Mouse (Mus musculus) midbrain, embryonic 11.5 days (tissue): ENCODE measurements around the gene Zfp938. TPM values are rescaled to one million over a fixed set of nuclear protein-coding genes. Genes with fewer than 3 reads are reported as not detected.

Experiments
- ATAC-seq: fragments of 200-750 bp; cut with Nextera tagmentation; 2 replicates; pipeline ENCODE4 v1.8.0; 2017; ENCODE audit warnings: moderate TSS enrichment, moderate library complexity; ENCODE audit not compliant: low FRiP score
- DNase-seq: peaks from one replicate; pipeline ENCODE4 v3.0.0; 2015; ENCODE audit warnings: low spot score; ENCODE audit errors: missing footprints
- H3K27ac ChIP-seq: fragments of 300-500 bp; sonication (generic); 2 replicates; pipeline ENCODE4 v1.5.1; 2014; ENCODE audit warnings: low read depth, low read length
- H3K27me3 ChIP-seq: fragments of 300-500 bp; sonication (generic); 2 replicates; pipeline ENCODE4 v1.6.1; 2014; ENCODE audit warnings: mild to moderate bottlenecking, low read length, moderate library complexity, mixed read lengths; ENCODE audit not compliant: control insufficient read depth, insufficient read depth
- H3K36me3 ChIP-seq: fragments of 300-500 bp; sonication (generic); 2 replicates; pipeline ENCODE4 v1.6.1; 2014; ENCODE audit warnings: mild to moderate bottlenecking, low read length, moderate library complexity, mixed read lengths; ENCODE audit not compliant: control insufficient read depth, insufficient read depth
- H3K4me1 ChIP-seq: fragments of 300-500 bp; sonication (generic); 2 replicates; pipeline ENCODE4 v1.6.1; 2014; ENCODE audit warnings: low read length; ENCODE audit not compliant: control insufficient read depth, insufficient read depth
- H3K4me2 ChIP-seq: fragments of 300-500 bp; sonication (generic); 2 replicates; pipeline ENCODE4 v1.6.1; 2014; ENCODE audit warnings: mild to moderate bottlenecking, moderate library complexity
- H3K4me3 ChIP-seq: fragments of 300-500 bp; sonication (generic); 2 replicates; pipeline ENCODE4 v1.5.1; 2014; ENCODE audit warnings: low read depth, low read length
- H3K9ac ChIP-seq: fragments of 300-500 bp; sonication (generic); 2 replicates; pipeline ENCODE4 v1.6.1; 2014; ENCODE audit warnings: low read length
- H3K9me3 ChIP-seq: fragments of 300-500 bp; sonication (generic); 2 replicates; pipeline ENCODE4 v1.6.1; 2016; ENCODE audit warnings: low read length; ENCODE audit not compliant: control insufficient read depth
- WGBS: fragments of 180-500 bp; shearing (Covaris S2); extraction: QIAGEN DNeasy Blood & Tissue Kit; methylation state at CpG from one replicate; pipeline ENCODE4 v1.1.7; 2014; 5-methylcytosine and 5-hydroxymethylcytosine counted together
- polyA plus RNA-seq: library from polyadenylated mRNA; unstranded; fragments of >200 nt; fragmentation: Nextera tagmentation; extraction: Ambion mirVana; gene quantifications from 2 replicates; pipeline ENCODE4 v1.2.1, GENCODE M21; 2014

The Zfp938 gene
- 18.8 and 20.6 TPM in 2 replicates for polyA plus RNA-seq

GRCm38 (mm10) chr10:82240742-82241400 is at the start of gene Zfp938:
Gene Zfp938, minus strand, starts transcription at chr10:82241280.
- WGBS, result 5% methylated on average over 27 of the region's 27 CpGs
- H3K4me1 ChIP-seq, result no peaks in the 10 kb centered on the region; the same call in 1 of the 2 replicates
- peak within 1 kb of the TSS; percentile 66 for H3K4me2 ChIP-seq
- DNase-seq, result peak; percentile 97
- H3K27me3 ChIP-seq, result no peaks in the 10 kb centered on the region
- peak; percentile 100 for ATAC-seq
- no peak within 1 kb of the TSS for H3K27ac ChIP-seq
- peak within 1 kb of the TSS; percentile 75 for H3K4me3 ChIP-seq
- peak within 1 kb of the TSS; percentile 91 for H3K9ac ChIP-seq
- peaks cover 12% of the 10 kb centered on the region; the same call in 1 of the 2 replicates for H3K9me3 ChIP-seq
- H3K36me3 ChIP-seq, result peaks cover 4% of the 10 kb centered on the region; the same call in 1 of the 2 replicates

GRCm38 (mm10) chr10:82257331-82257730 is 16.3 kb upstream of the Zfp938 start:
- Histone ChIP-seq H3K4me2 (no peak overlapping the region), H3K27ac (no peak overlapping the region), H3K4me1 (no peaks in the 10 kb centered on the region), H3K9ac (no peak overlapping the region), H3K4me3 (no peak overlapping the region), H3K27me3 (no peaks in the 10 kb centered on the region), H3K36me3 (no peaks in the 10 kb centered on the region), H3K9me3 (no peaks in the 10 kb centered on the region; the same call in 1 of the 2 replicates)
- no peak for ATAC-seq
- WGBS, result 85% methylated on average over 2 of the region's 2 CpGs
- no peak for DNase-seq

- no peaks in the 10 kb centered on the region; the same call in 1 of the 2 replicates for H3K9me3 ChIP-seq
- no peak overlapping the region for H3K27ac ChIP-seq
- no peaks in the 10 kb centered on the region for H3K36me3 ChIP-seq
- H3K4me2 ChIP-seq, result no peak overlapping the region
- ATAC-seq (no peak), DNase-seq (no peak)
- no peaks in the 10 kb centered on the region for H3K27me3 ChIP-seq
- no peak overlapping the region for H3K4me3 ChIP-seq
- H3K4me1 ChIP-seq, result no peaks in the 10 kb centered on the region; the same call in 1 of the 2 replicates
- H3K9ac ChIP-seq, result no peak overlapping the region
Observed at GRCm38 (mm10) chr10:82245021-82245420, 3.9 kb upstream of the Zfp938 start.

- H3K4me2 ChIP-seq, result peak overlapping the region; percentile 66
- H3K4me3 ChIP-seq, result peak overlapping the region; percentile 75
- 74% methylated on average over 5 of the region's 5 CpGs for WGBS
- H3K9ac ChIP-seq, result peak overlapping the region; percentile 91; the same call in 1 of the 2 replicates
- H3K9me3 ChIP-seq, result peaks cover 12% of the 10 kb centered on the region; the same call in 1 of the 2 replicates
- no peaks in the 10 kb centered on the region for H3K27me3 ChIP-seq
- no peak overlapping the region for H3K27ac ChIP-seq
- no peak for ATAC-seq
- DNase-seq, result no peak
- peaks cover 4% of the 10 kb centered on the region; the same call in 1 of the 2 replicates for H3K36me3 ChIP-seq
- H3K4me1 ChIP-seq, result no peaks in the 10 kb centered on the region; the same call in 1 of the 2 replicates
Observed at GRCm38 (mm10) chr10:82241401-82241788, 315 bp upstream of the Zfp938 start.

- Histone ChIP-seq H3K27ac (peak overlapping the region; percentile 96), H3K4me2 (peak overlapping the region; percentile 68), H3K9ac (peak overlapping the region; percentile 83), H3K36me3 (no peaks in the 10 kb centered on the region), H3K9me3 (peaks cover 9% of the 10 kb centered on the region; the same call in 1 of the 2 replicates), H3K27me3 (no peaks in the 10 kb centered on the region), H3K4me3 (peak overlapping the region; percentile 68), H3K4me1 (peaks cover 5% of the 10 kb centered on the region; the same call in 1 of the 2 replicates)
- 7% methylated on average over 47 of the region's 47 CpGs for WGBS
- ATAC-seq, result peak; percentile 100
- DNase-seq, result peak; percentile 99
Observed at GRCm38 (mm10) chr10:82178257-82179064, 62.6 kb downstream of the Zfp938 start.

Other genes with a start within 250 kb of the Zfp938 start
- gene Zfp873, start 193.2 kb downstream of the Zfp938 start, polyA plus RNA-seq, result 13.2 and 14.7 TPM in 2 replicates
- gene BC024063, start 157.9 kb downstream of the Zfp938 start, polyA plus RNA-seq, result 7.1 and 7.4 TPM in 2 replicates
- 6.3 and 6.6 TPM in 2 replicates for gene AU041133, start 113.3 kb downstream of the Zfp938 start, polyA plus RNA-seq
- gene 4932415D10Rik, start 75.3 kb upstream of the Zfp938 start, polyA plus RNA-seq, result not detected in 2 replicates
- 10.5 and 11.0 TPM in 2 replicates for gene Gm4924, start 113.0 kb upstream of the Zfp938 start, polyA plus RNA-seq